Mouse (Mus musculus) left cerebral cortex, postnatal 14 days (tissue): ENCODE results near the gene Slamf7. TPM values are rescaled to one million over a fixed set of nuclear protein-coding genes. Genes with fewer than 3 reads are reported as not detected.
A peak's percentile ranks its signal among the peaks of the same experiment; 100 is the strongest.

Experiments used
- DNase-seq, 2 experiments: peaks; one replicate each; pipeline ENCODE4 v3.0.0; 2021 to 2022; ENCODE audit warnings: low spot score in 2 of 2, mixed read lengths in 1 of 2
- intact Hi-C: fragments of 180-260 bp; cut with DNase I; formaldehyde crosslinking; loops from one replicate; pipeline ENCODE4 v1.15.1; 2025
- total RNA-seq, 2 experiments: library from RNA; stranded (reverse); gene quantifications; 2 replicates each; pipeline ENCODE4 v1.2.3; 2021

Slamf7 gene
- total RNA-seq, 2 experiments from 2014 or later = 0.11 TPM; not detected in 1

- no peak for DNase-seq
- intact Hi-C loops = no loop called here
Measured at GRCm38 (mm10) chr1:171643612-171644011, 9.2 kb downstream of the Slamf7 start.

- intact Hi-C loops = no loop called here
- no peak for DNase-seq
Measured at GRCm38 (mm10) chr1:171640796-171641195, 12.0 kb downstream of the Slamf7 start.

GRCm38 (mm10) chr1:171638686-171639085, 14.1 kb downstream of the Slamf7 start:
- peak; percentile 11 to 30 for DNase-seq
- intact Hi-C loops = no loop called here

GRCm38 (mm10) chr1:171637101-171637500, 15.7 kb downstream of the Slamf7 start:
- intact Hi-C loops = no loop called here
- DNase-seq = no peak

GRCm38 (mm10) chr1:171635696-171636095, 17.1 kb downstream of the Slamf7 start:
- intact Hi-C loops = no loop called here
- no peak for DNase-seq

GRCm38 (mm10) chr1:171631447-171631846, 21.4 kb downstream of the Slamf7 start:
- intact Hi-C loops = no loop called here
- peak; percentile 56 to 67 for DNase-seq

GRCm38 (mm10) chr1:171630912-171631311, 21.9 kb downstream of the Slamf7 start:
- peak; percentile 21 to 43 for DNase-seq

GRCm38 (mm10) chr1:171630041-171630440, 22.8 kb downstream of the Slamf7 start:
- no peak for DNase-seq
- intact Hi-C loops = no loop called here

More at GRCm38 (mm10) chr1:171630912-171631311, 21.9 kb downstream of the Slamf7 start:
- intact Hi-C loops = no loop called here

- DNase-seq = no peak
- intact Hi-C loops = no loop called here
Measured at GRCm38 (mm10) chr1:171629168-171629567, 23.7 kb downstream of the Slamf7 start.

- intact Hi-C loops = no loop called here
- no peak for DNase-seq
Measured at GRCm38 (mm10) chr1:171627801-171628200, 25.0 kb downstream of the Slamf7 start.

GRCm38 (mm10) chr1:171620091-171620490, 32.7 kb downstream of the Slamf7 start:
- no peak for DNase-seq
- intact Hi-C loops = no loop called here

- no peak for DNase-seq
- intact Hi-C loops = no loop called here
Measured at GRCm38 (mm10) chr1:171619645-171620044, 33.2 kb downstream of the Slamf7 start.

- intact Hi-C loops = no loop called here
Measured at GRCm38 (mm10) chr1:171619001-171619400, 33.8 kb downstream of the Slamf7 start.

GRCm38 (mm10) chr1:171616881-171617515, 35.8 kb downstream of the Slamf7 start:
- intact Hi-C loops = no loop called here

More at GRCm38 (mm10) chr1:171619001-171619400, 33.8 kb downstream of the Slamf7 start:
- DNase-seq = peak; percentile 37 to 53

GRCm38 (mm10) chr1:171613962-171614361, 38.9 kb downstream of the Slamf7 start:
- intact Hi-C loops = no loop called here
- DNase-seq = no peak

More at GRCm38 (mm10) chr1:171616881-171617515, 35.8 kb downstream of the Slamf7 start:
- peak in 1 of 2 experiments; percentile 12 for DNase-seq

GRCm38 (mm10) chr1:171610781-171611180, 42.1 kb downstream of the Slamf7 start:
- peak; percentile 26 to 37 for DNase-seq
- intact Hi-C loops = no loop called here

GRCm38 (mm10) chr1:171610026-171610425, 42.8 kb downstream of the Slamf7 start:
- intact Hi-C loops = no loop called here
- no peak for DNase-seq

- no peak for DNase-seq
- intact Hi-C loops = no loop called here
Measured at GRCm38 (mm10) chr1:171607176-171607575, 45.7 kb downstream of the Slamf7 start, which contains the start of gene Ly9. TSS of gene Ly9 (minus strand) at chr1:171607410.

- DNase-seq = no peak
- intact Hi-C loops = no loop called here
Measured at GRCm38 (mm10) chr1:171606656-171607055, 46.2 kb downstream of the Slamf7 start.

GRCm38 (mm10) chr1:171604686-171605085, 48.1 kb downstream of the Slamf7 start:
- intact Hi-C loops = no loop called here

GRCm38 (mm10) chr1:171584584-171584983, 68.3 kb downstream of the Slamf7 start:
- DNase-seq = no peak
- intact Hi-C loops = no loop called here

More at GRCm38 (mm10) chr1:171604686-171605085, 48.1 kb downstream of the Slamf7 start:
- DNase-seq = no peak
